Mouse (Mus musculus): ENCODE results near the gene Lurap1.

Gene Lurap1

DNA sequence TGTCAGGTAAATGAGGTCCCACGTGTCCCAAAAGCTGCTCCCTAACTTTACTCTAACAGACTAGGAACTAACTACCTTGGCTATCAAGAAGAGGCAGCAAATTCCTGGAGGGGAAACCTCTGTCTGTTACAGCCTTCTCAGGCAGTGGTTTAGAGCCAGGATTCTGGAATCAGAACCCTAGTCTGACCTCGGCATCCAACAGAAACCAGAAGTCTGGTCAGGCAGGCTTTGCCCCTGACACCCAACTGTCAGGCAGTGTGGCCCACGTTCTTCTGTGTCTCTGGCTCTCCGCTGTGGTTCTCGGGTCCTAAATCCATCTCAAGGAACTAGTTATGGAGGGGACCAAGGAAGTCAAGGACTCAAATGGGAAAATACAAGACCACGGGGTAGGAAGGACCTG is at the start of gene Lurap1:
Gene Lurap1, minus strand, starts transcription at position 101 of the 400 bp plus-strand sequence.
- no peak for DNase-seq (ENCODE audit: low read depth)

GRCm38 (mm10) chr4:116198422-116198821 is 47.3 kb upstream of the Lurap1 start:
- peak; percentile 29 for DNase-seq (ENCODE audit: low read depth)

DNA sequence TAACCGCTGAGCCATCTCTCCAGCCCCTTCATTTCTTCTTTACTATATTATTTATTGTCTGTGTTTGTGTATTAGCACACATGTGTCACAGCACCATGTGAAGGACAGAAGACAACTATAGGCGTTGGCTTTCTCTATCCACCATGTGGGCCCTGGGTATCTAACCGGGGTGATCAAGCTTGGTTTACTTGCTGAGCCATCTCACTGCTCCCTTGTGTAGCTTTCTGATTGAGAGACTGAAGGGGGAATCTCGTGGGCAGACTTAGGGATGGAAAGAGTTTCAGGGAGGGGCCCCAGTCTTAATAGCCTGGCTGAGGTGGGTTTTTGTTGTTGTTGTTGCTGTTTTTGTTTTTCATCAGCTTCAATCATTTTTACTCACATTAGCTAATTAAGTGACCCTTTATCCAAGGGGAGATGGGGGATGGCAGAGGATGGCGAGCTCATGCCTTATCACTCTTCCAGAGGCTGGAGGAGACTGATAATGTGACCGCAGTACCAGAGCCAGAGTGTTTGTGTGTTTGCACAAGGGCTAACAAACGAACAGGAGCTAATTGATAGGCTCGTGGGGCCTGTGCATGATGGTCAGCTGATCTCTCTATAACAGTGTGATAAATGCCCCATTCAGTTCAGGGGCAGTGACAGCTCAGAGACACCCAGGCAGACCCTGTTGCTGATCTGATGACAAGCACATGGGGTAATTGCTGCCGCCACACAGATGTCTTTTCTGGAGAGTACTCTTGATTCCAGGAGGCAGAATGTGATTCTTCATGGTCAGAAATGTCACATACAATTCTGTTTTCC is 42.6 kb upstream of the Lurap1 start:
- no peak for DNase-seq (ENCODE audit: low read depth)

DNA sequence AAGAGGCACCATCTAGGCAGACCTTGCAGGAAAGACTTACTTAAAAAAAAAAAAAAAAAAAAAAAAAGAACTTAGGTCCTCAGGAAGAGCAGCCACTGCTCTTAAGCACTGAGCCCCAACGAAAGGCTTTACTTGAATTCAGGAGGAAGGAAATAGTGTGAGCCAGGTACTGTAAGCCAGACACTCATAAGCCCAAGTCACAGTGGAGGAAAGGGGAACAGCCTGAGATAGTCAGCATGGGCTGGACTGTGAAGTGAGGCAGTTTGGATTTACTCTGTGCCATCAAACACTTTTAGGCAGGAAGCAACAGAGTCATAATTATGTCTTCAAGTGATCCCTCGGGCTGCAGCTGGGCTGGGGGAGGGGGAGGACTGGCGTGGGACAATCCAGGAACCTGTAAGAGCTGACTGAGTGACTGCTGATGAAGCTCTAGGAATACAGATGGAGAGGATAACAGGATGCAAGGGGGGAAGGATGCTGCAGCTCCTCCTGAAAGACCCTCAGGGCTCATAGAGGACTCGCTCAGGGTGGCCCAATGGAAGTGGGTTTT is 41.2 kb upstream of the Lurap1 start:
- DNase-seq (ENCODE audit: low read depth), result no peak

- DNase-seq (ENCODE audit: low read depth), result no peak
Measured at GRCm38 (mm10) chr4:116185083-116185482, 33.9 kb upstream of the Lurap1 start.

GRCm38 (mm10) chr4:116182745-116183144 is 31.6 kb upstream of the Lurap1 start:
- DNase-seq (ENCODE audit: low read depth), result peak; percentile 34

GRCm38 (mm10) chr4:116182079-116182478 is 30.9 kb upstream of the Lurap1 start:
- no peak for DNase-seq (ENCODE audit: low read depth)

GRCm38 (mm10) chr4:116177140-116177539 is 26.0 kb upstream of the Lurap1 start:
- DNase-seq (ENCODE audit: low read depth), result no peak

DNA sequence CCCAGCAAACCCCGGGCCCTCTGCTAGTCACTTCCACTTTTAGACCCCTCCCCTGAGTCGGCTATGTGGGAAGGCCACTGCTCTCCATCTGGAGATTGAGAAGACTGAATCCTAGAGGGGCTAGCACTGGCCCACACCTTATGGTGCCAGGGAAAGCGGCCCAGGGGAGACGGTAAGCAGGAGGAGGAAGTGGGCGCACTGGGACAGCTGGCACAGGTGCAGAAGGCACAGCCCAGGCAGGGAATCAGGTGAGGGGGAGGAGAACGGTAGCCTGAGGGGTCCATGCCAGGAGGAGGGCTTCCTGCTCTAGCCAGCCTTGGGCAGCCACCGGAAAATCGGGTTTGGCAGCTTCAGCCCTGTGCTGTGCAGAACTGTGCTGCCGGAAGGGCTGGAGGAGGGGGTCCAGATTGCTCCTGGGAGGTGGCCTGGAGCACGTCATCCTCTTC is 25.4 kb upstream of the Lurap1 start:
- DNase-seq (ENCODE audit: low read depth), result no peak

GRCm38 (mm10) chr4:116175711-116176542 is 24.8 kb upstream of the Lurap1 start:
- DNase-seq (ENCODE audit: low read depth), result peak; percentile 52

DNA sequence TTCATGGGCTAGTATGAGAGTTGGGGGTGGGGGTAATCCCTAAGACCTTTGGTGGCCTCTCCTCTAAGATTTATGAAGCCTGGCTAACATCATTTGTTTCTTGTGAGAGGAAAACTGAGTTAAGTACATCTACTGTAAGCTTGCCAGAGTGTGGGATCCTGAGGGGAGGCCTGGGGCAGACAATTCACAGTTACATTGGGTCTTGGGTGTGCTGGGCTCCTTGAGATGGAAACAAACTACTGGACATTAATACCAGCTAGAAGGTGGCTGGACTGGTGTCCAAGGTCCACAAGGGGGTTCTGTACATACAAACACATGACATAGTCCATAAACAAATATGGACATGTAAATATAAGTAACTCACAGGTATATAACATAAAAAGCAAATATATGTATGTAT is 24.0 kb upstream of the Lurap1 start:
- no peak for DNase-seq (ENCODE audit: low read depth)

- peak; percentile 44 for DNase-seq (ENCODE audit: low read depth)
Measured at GRCm38 (mm10) chr4:116174466-116175116, 23.5 kb upstream of the Lurap1 start.

- DNase-seq (ENCODE audit: low read depth), result no peak
Measured at GRCm38 (mm10) chr4:116173752-116174151, 22.6 kb upstream of the Lurap1 start.

DNA sequence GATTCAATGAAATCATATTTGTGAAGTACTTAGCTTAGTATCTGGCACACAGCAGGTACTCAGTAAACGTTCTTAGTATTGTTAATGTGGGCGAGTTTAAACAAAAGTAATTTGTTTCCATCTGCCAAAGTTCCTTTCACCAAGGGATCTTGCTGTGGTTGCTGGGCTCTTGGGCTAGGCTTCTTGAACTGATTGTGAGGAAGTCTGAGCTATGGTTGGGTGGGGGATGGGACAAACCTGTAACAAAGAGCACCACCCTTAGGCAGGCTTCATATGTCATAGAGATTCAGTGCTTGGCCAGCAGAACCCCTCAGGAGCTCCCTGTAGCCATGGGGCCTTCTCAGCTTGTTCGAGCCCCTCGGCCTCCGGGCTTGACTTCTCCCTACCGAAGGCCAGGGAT is 21.9 kb upstream of the Lurap1 start, which contains the start of the genes 1700042G07Rik and Gm49337:
Gene 1700042G07Rik, plus strand, starts transcription at position 301 of the 400 bp plus-strand sequence.
Gene Gm49337, plus strand, starts transcription at position 313 of the 400 bp plus-strand sequence.
- no peak for DNase-seq (ENCODE audit: low read depth)

DNA sequence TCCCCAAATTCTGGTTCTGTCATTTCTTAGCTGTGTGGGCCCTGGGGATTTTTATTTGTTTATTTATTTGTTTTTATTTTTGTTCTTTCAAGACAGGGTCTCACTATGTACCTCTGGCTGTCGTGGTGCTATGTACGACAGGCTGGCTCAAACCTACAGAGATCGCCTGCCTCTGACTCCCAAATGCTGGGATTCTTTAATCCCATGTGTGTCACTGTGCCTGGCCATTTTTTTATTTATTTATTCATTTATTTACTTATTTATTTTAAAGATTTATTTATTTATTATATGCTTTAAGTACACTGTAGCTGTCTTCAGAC is 18.2 kb upstream of the Lurap1 start:
- DNase-seq (ENCODE audit: low read depth), result no peak

GRCm38 (mm10) chr4:116168617-116169352 is 17.6 kb upstream of the Lurap1 start:
- peak; percentile 86 for DNase-seq (ENCODE audit: low read depth)

DNA sequence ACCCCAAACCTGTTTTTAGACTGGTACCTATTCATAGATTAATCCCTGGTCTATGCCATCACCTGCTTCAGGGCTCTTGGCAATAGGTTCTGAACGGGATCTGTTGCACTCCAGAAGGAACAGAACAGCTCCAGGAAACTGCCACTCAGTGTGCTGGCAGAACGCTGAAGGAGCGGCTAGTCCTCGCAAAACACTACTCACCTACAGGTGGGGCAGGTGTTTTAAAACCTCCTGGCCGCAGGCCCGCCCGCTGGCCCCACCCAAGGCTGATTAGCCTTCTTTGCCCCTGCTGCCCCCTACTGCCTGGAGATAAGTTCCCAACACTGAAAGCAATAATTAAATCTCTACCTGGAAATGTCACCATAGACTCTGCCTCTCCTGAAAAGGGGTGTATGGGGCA is 16.3 kb upstream of the Lurap1 start, which contains the start of gene Tspan1:
Gene Tspan1, minus strand, starts transcription at position 198 of the 400 bp plus-strand sequence.
- DNase-seq (ENCODE audit: low read depth), result no peak

- no peak for DNase-seq (ENCODE audit: low read depth)
Measured at GRCm38 (mm10) chr4:116165708-116166407, 14.7 kb upstream of the Lurap1 start.

DNA sequence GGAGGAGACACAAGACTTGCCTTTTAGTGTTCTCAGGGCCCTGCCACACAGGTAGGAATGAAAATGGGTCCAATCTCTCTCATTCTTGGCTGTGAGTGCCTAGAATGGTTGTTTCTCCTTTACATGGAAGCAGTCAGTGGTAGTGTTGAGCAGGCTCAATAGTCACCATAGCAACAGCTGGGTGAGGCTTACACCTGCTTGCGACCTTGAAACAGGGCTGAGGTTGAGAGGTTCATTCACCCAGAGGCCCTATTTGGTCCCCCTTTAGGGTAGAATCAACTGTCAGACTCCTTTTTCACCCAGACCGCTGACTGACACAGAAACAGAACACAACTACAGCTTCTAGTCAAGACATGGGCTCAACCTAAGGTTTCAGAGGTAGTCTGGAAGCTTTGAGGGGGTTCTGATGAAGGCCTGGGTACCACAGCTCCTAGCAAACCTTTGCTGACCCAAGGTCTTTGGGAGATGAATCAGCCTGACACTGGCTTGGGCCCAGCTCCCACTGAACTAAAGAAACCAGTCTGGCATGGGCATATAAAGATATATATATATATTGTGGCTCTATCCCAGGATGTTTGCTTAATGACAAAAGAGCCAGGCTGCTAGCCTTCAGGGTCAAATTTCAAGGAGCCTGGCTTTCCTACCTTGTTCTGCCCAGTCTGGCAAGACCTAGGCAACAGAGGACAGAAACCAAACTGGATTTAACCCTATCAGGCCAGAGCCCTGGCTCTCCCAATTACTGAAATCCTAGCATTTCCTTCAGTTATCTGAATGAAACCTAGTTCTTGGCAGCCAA is 13.8 kb upstream of the Lurap1 start:
- no peak for DNase-seq (ENCODE audit: low read depth)

GRCm38 (mm10) chr4:116162142-116162541 is 11.0 kb upstream of the Lurap1 start:
- DNase-seq (ENCODE audit: low read depth), result no peak

Data from NIH3T3 (cell line).